Mouse (Mus musculus) liver, embryonic 14.5 days (tissue): ENCODE measurements around the gene Lrrc2.

Experiments
- CTCF ChIP-seq: IDR thresholded peaks from 2 replicates; pipeline ENCODE4 v1.5.1; 2016; ENCODE audit warnings: antibody characterized with exemption, low read depth, control low read depth
- EP300 ChIP-seq: IDR thresholded peaks from 2 replicates; pipeline ENCODE4 v1.6.1; 2016; ENCODE audit warnings: antibody characterized with exemption, low read depth

GRCm38 (mm10) chr9:110985541-110985940, 34.2 kb downstream of the Lrrc2 start:
- TF ChIP-seq CTCF = no peak
- TF ChIP-seq EP300 = no peak
